Mouse (Mus musculus) granulocyte monocyte progenitor cell, adult 5-6 weeks (primary cell): Measurements from ENCODE around the gene Zfp839. TPM values are rescaled to one million over a fixed set of nuclear protein-coding genes. Genes with fewer than 3 reads are reported as not detected.
A peak's percentile ranks its signal among the peaks of the same experiment; 100 is the strongest.

Source experiments
- ATAC-seq: replicated peaks from 2 replicates; pipeline ENCODE4 v1.8.0; 2016; ENCODE audit warnings: mild to moderate bottlenecking, moderate TSS enrichment, inconsistent platforms; ENCODE audit not compliant: poor library complexity, severe bottlenecking
- total RNA-seq, 2 experiments: library from RNA; stranded (forward) in 1 of 2; stranded (reverse) in 1 of 2; fragments of 200-712, 200-1000 nt in 1 of 2; fragments of >200 nt in 1 of 2; fragmentation: Nextera tagmentation in 1 of 2; gene quantifications; 2 replicates each; pipeline ENCODE4 v1.2.3; 2014 to 2017

Zfp839 gene
- total RNA-seq (2014; fragmentation: Nextera tagmentation) (6.4 and 8.4 TPM in 2 replicates), total RNA-seq (2017) (4.7 and 6.6 TPM in 2 replicates)

GRCm38 (mm10) chr12:110850010-110850928, at the start of gene Zfp839:
Gene Zfp839, plus strand, starts transcription at chr12:110850253.
- peak; percentile 58 for ATAC-seq

GRCm38 (mm10) chr12:110801876-110802464, 48.1 kb upstream of the Zfp839 start:
- no peak for ATAC-seq

GRCm38 (mm10) chr12:110802674-110803297, 47.3 kb upstream of the Zfp839 start:
- ATAC-seq = no peak

- no peak for ATAC-seq
These were observed 45.8 kb upstream of the Zfp839 start for GRCm38 (mm10) chr12:110804261-110804660.

- no peak for ATAC-seq
These were observed 43.6 kb upstream of the Zfp839 start for GRCm38 (mm10) chr12:110806301-110806970.

GRCm38 (mm10) chr12:110808430-110808829, 41.6 kb upstream of the Zfp839 start:
- ATAC-seq = no peak

GRCm38 (mm10) chr12:110808848-110809247, 41.2 kb upstream of the Zfp839 start:
- no peak for ATAC-seq

GRCm38 (mm10) chr12:110813132-110813531, 36.9 kb upstream of the Zfp839 start:
- ATAC-seq = peak; percentile 92

- no peak for ATAC-seq
These were observed 36.4 kb upstream of the Zfp839 start for GRCm38 (mm10) chr12:110813624-110814023.

GRCm38 (mm10) chr12:110814924-110815323, 35.1 kb upstream of the Zfp839 start:
- no peak for ATAC-seq

- peak; percentile 78 for ATAC-seq
These were observed 33.2 kb upstream of the Zfp839 start for GRCm38 (mm10) chr12:110816833-110817232.

- ATAC-seq = no peak
These were observed 30.7 kb upstream of the Zfp839 start for GRCm38 (mm10) chr12:110819367-110819766.

GRCm38 (mm10) chr12:110821787-110822186, 28.3 kb upstream of the Zfp839 start:
- ATAC-seq = no peak

GRCm38 (mm10) chr12:110822366-110822765, 27.7 kb upstream of the Zfp839 start:
- 0 out of 2 replicates have a peak, but pooled peaks have one; percentile 13 for ATAC-seq

GRCm38 (mm10) chr12:110828908-110829307, 21.1 kb upstream of the Zfp839 start:
- ATAC-seq = no peak

- no peak for ATAC-seq
These were observed 19.6 kb upstream of the Zfp839 start for GRCm38 (mm10) chr12:110830293-110831024.

- ATAC-seq = no peak
These were observed 14.9 kb upstream of the Zfp839 start for GRCm38 (mm10) chr12:110835182-110835581.

- no peak for ATAC-seq
These were observed 13.3 kb upstream of the Zfp839 start for GRCm38 (mm10) chr12:110836729-110837128.

GRCm38 (mm10) chr12:110837192-110837841, 12.7 kb upstream of the Zfp839 start:
- ATAC-seq = peak; percentile 75
